ENCODE assay signal across 24 mouse cellular contexts in the genomic region with DNA sequence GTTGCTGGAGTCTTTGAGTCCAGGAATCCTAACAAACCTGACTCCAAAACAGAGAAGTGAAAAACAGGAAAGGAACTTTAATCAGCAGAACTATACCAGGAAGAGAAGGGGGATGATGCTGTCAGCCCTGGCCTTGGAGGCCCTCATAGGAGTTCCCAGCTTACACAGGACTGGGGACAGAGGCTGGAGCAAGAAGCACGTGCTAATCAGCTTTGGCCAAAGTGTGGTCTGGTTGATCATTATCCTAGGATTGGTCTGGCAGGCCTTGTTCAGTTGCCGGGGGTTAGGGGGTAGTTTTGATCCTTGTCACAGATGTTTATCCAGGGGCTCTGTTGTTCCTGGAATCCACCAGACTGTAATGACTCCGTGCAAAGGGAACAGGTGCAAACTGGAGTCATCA. TPM values are rescaled to one million over a fixed set of nuclear protein-coding genes. Genes with fewer than 3 reads are reported as not detected.
DNase-seq lines count a peak whose midpoint lies in the region; ATAC-seq and TF ChIP-seq lines count a peak whose summit lies in the region.
"Had no signal": no experiment of that assay in that cellular context is flagged by ENCODE, and none has a peak within 500 bp of the region (broad histone marks: within the 10 kb centered on the region; RNA-seq: fewer than 3 reads in every experiment).

No protein-coding gene starts in this region.

- WGBS in kidney, adult 2 months, result 19% methylated on average over 3 of the region's 3 CpGs
- 26% methylated on average over 3 of the region's 3 CpGs for WGBS in kidney, embryonic 16.5 days
- 29% methylated on average over 3 of the region's 3 CpGs for WGBS in liver, embryonic 12.5 days (ENCODE audit: insufficient replicate concordance)
- 13% methylated on average over 3 of the region's 3 CpGs for WGBS in small intestine, adult 2 months

- no peak overlapping the region for H3K4me2 ChIP-seq in kidney, embryonic 16.5 days (replicated peaks; ENCODE audit: low read depth, low read length)
- no peak overlapping the region for H3K4me2 ChIP-seq in liver, embryonic 12.5 days
- H3K4me2 ChIP-seq: forebrain, embryonic 15.5 days; heart, embryonic 11.5 days; lung, embryonic 14.5 days; neural tube, embryonic 12.5 days had no signal

- H3K9me3 ChIP-seq in kidney, embryonic 16.5 days (ENCODE audit: low read length), result no peaks in the 10 kb centered on the region
- no peaks in the 10 kb centered on the region for H3K9me3 ChIP-seq in liver, embryonic 12.5 days (replicated peaks)
- H3K9me3 ChIP-seq: forebrain, embryonic 15.5 days; midbrain, embryonic 10.5 days; neural tube, embryonic 12.5 days had no signal

- TF ChIP-seq POLR2A in kidney, adult 2 months (IDR thresholded peaks at IDR 0.05; ENCODE audit: low read depth, low read length), result no peak
- no peak for TF ChIP-seq POLR2A in small intestine, adult 2 months (IDR thresholded peaks at IDR 0.05; ENCODE audit: low read depth, low read length)

- no peak overlapping the region for H3K9ac ChIP-seq in kidney, embryonic 16.5 days (replicated peaks; ENCODE audit: low read length)
- H3K9ac ChIP-seq in liver, embryonic 12.5 days, result no peak overlapping the region
- H3K9ac ChIP-seq: forebrain, embryonic 15.5 days; lung, embryonic 14.5 days; neural tube, embryonic 12.5 days had no signal

- H3K27me3 ChIP-seq in kidney, adult 2 months (replicated peaks; ENCODE audit: control insufficient read depth, insufficient read depth, low read length), result no peaks in the 10 kb centered on the region
- H3K27me3 ChIP-seq in kidney, embryonic 16.5 days (ENCODE audit: insufficient read depth, low read length), result peaks cover 25% of the 10 kb centered on the region
- H3K27me3 ChIP-seq in liver, embryonic 12.5 days (replicated peaks), result peaks cover 58% of the 10 kb centered on the region
- no peaks in the 10 kb centered on the region for H3K27me3 ChIP-seq in small intestine, adult 2 months (ENCODE audit: control insufficient read depth, insufficient read depth, low read length)

- DNase-seq in kidney, adult 2 months, result peak; percentile 92
- DNase-seq in kidney, adult 18-20 months, result no peak
- DNase-seq in adrenal gland, postnatal 10 days, result no peak
- no peak for DNase-seq in lung, adult 18-20 months
- DNase-seq in cerebellum, adult 18-20 months, result no peak
- DNase-seq: adrenal gland, postnatal 14 days; cerebellum, adult 11 months; cerebellum, postnatal 14 days; embryo, embryonic 11 days; heart, postnatal 10 days; lung, embryonic 14.5 days; lung, postnatal 36 days; right cerebral cortex, adult 18-20 months; thymus, adult 2 months had no signal

- H3K4me3 ChIP-seq in kidney, adult 2 months (ENCODE audit: insufficient read depth, low read depth, low read length), result no peak overlapping the region
- H3K4me3 ChIP-seq in kidney, embryonic 16.5 days (ENCODE audit: low read length), result no peak overlapping the region
- no peak overlapping the region for H3K4me3 ChIP-seq in liver, embryonic 12.5 days
- H3K4me3 ChIP-seq in small intestine, adult 2 months (ENCODE audit: low read depth, low read length), result no peak overlapping the region
- H3K4me3 ChIP-seq: forebrain, embryonic 15.5 days; layer of hippocampus, adult 2 months; midbrain, embryonic 10.5 days; neural tube, embryonic 12.5 days had no signal

- H3K36me3 ChIP-seq in kidney, adult 2 months (ENCODE audit: control insufficient read depth, insufficient read depth, low read length), result no peaks in the 10 kb centered on the region
- no peaks in the 10 kb centered on the region for H3K36me3 ChIP-seq in kidney, embryonic 16.5 days (ENCODE audit: insufficient read depth, low read length)
- no peaks in the 10 kb centered on the region for H3K36me3 ChIP-seq in liver, embryonic 12.5 days
- peaks cover 19% of the 10 kb centered on the region for H3K36me3 ChIP-seq in small intestine, adult 2 months (ENCODE audit: control insufficient read depth, insufficient read depth, low read length)
- H3K36me3 ChIP-seq: forebrain, embryonic 15.5 days; neural tube, embryonic 12.5 days had no signal

- no peak for TF ChIP-seq CTCF in kidney, adult 2 months (conservative IDR thresholded peaks at IDR 0.05; ENCODE audit: insufficient read depth, insufficient read length, low read depth, low read length)
- no peak for TF ChIP-seq CTCF in small intestine, adult 2 months (IDR thresholded peaks at IDR 0.05; ENCODE audit: extremely low read depth, insufficient read length, insufficient replicate concordance, low read depth, low read length)

- peak; percentile 29; the same call in 1 of the 2 replicates for ATAC-seq in kidney, embryonic 16.5 days (ENCODE audit: low FRiP score, low TSS enrichment)
- ATAC-seq in liver, embryonic 12.5 days, result peak; percentile 56
- ATAC-seq: activated CD4-positive, CD25-positive, alpha-beta regulatory T cell, adult 4 months; forebrain, embryonic 15.5 days had no signal

- H3K27ac ChIP-seq in kidney, adult 2 months (ENCODE audit: insufficient read depth, low read depth, low read length), result 0 out of 2 replicates have a peak overlapping the region, but pooled peaks have one; percentile 36
- H3K27ac ChIP-seq in kidney, embryonic 16.5 days (ENCODE audit: low read length), result peak overlapping the region; percentile 68
- H3K27ac ChIP-seq in liver, embryonic 12.5 days, result no peak overlapping the region
- H3K27ac ChIP-seq in small intestine, adult 2 months (ENCODE audit: insufficient read depth, low read depth, low read length), result peak overlapping the region; percentile 60
- H3K27ac ChIP-seq: forebrain, embryonic 15.5 days; midbrain, embryonic 10.5 days; neural tube, embryonic 12.5 days had no signal

- peaks cover 33% of the 10 kb centered on the region for H3K4me1 ChIP-seq in kidney, adult 2 months (ENCODE audit: control insufficient read depth, insufficient read depth, low read length)
- peaks cover 26% of the 10 kb centered on the region for H3K4me1 ChIP-seq in kidney, embryonic 16.5 days (ENCODE audit: insufficient read depth, low read length)
- peaks cover 18% of the 10 kb centered on the region for H3K4me1 ChIP-seq in liver, embryonic 12.5 days
- H3K4me1 ChIP-seq in small intestine, adult 2 months (ENCODE audit: control insufficient read depth, insufficient read depth, insufficient read length, low read length), result peaks cover 24% of the 10 kb centered on the region

RNA-seq across cellular contexts. Expression of gene AI464131, which starts 8.5 kb away (rescaled TPM):
- polyA plus RNA-seq in kidney, adult 2 months (2012; rRNA removed), result 23.1 and 26.8 TPM in 2 replicates
- 9.3 and 9.5 TPM in 2 replicates for polyA plus RNA-seq in kidney, embryonic 16.5 days (2015; fragmentation: Nextera tagmentation; extraction: Ambion mirVana)
- polyA plus RNA-seq in liver, embryonic 12.5 days (2016; fragmentation: Nextera tagmentation; extraction: Ambion mirVana), result 0.57 and 0.98 TPM in 2 replicates
- 4.6 and 10.2 TPM in 2 replicates for polyA plus RNA-seq in small intestine, adult 2 months (2012; rRNA removed)
- 10 to 100 TPM; 13.3 to 17.4 TPM for total RNA-seq in adrenal gland, postnatal 10 days (2021)
- total RNA-seq: monocyte, adult 5-6 weeks had no signal
- polyA plus RNA-seq: activated CD4-positive, CD25-positive, alpha-beta regulatory T cell, adult 4 months had no signal

RNA-seq across cellular contexts. Expression of gene 1110017D15Rik, which starts 22.8 kb away (rescaled TPM):
- 0.11 and 0.42 TPM in 2 replicates for polyA plus RNA-seq in kidney, adult 2 months (2012; rRNA removed)
- 0.37 and 0.57 TPM in 2 replicates for polyA plus RNA-seq in kidney, embryonic 16.5 days (2015; fragmentation: Nextera tagmentation; extraction: Ambion mirVana)
- not detected in 2 replicates for polyA plus RNA-seq in liver, embryonic 12.5 days (2016; fragmentation: Nextera tagmentation; extraction: Ambion mirVana)
- 0.37 TPM in 1 of 2 replicates, not detected in the other for polyA plus RNA-seq in small intestine, adult 2 months (2012; rRNA removed)
- total RNA-seq in adrenal gland, postnatal 10 days (2021), result under 1 TPM in 1 of 2 experiments, not detected in 1; 0.45 TPM
- polyA plus RNA-seq: activated CD4-positive, CD25-positive, alpha-beta regulatory T cell, adult 4 months; heart, embryonic 11.5 days had no signal

RNA-seq across cellular contexts. Expression of gene Nudt2, which starts 29.4 kb away (rescaled TPM):
- 28.1 and 34.9 TPM in 2 replicates for polyA plus RNA-seq in kidney, adult 2 months (2012; rRNA removed)
- polyA plus RNA-seq in kidney, embryonic 16.5 days (2015; fragmentation: Nextera tagmentation; extraction: Ambion mirVana), result 54.4 and 56.0 TPM in 2 replicates
- 30.9 and 31.7 TPM in 2 replicates for polyA plus RNA-seq in liver, embryonic 12.5 days (2016; fragmentation: Nextera tagmentation; extraction: Ambion mirVana)
- 4.8 and 10.5 TPM in 2 replicates for polyA plus RNA-seq in small intestine, adult 2 months (2012; rRNA removed)
- total RNA-seq in adrenal gland, postnatal 10 days (2021), result 10 to 100 TPM; 30.2 to 30.9 TPM

RNA-seq across cellular contexts. Expression of gene Kif24, which starts 29.7 kb away (rescaled TPM):
- 0.44 and 0.67 TPM in 2 replicates for polyA plus RNA-seq in kidney, adult 2 months (2012; rRNA removed)
- 5.8 and 6.5 TPM in 2 replicates for polyA plus RNA-seq in kidney, embryonic 16.5 days (2015; fragmentation: Nextera tagmentation; extraction: Ambion mirVana)
- 9.0 and 9.5 TPM in 2 replicates for polyA plus RNA-seq in liver, embryonic 12.5 days (2016; fragmentation: Nextera tagmentation; extraction: Ambion mirVana)
- 0.62 and 1.1 TPM in 2 replicates for polyA plus RNA-seq in small intestine, adult 2 months (2012; rRNA removed)
- 1 to 10 TPM; 2.8 to 4.5 TPM for total RNA-seq in adrenal gland, postnatal 10 days (2021)
